Mouse (Mus musculus) embryonic stem cell, embryonic (primary cell): ENCODE results near the gene Rpl27a.

Experiments
- CTCF ChIA-PET, 4 experiments: fragments of 300-600 bp in 2 of 4; fragments of 350-600 bp in 2 of 4; sonication (Branson Sonifier 250); formaldehyde crosslinking; loops; one replicate each; lab custom pipeline; 2022; ENCODE audit warnings: inconsistent platforms in 2 of 4; lab: Charles Lee
- POLR2A ChIA-PET, 4 experiments: fragments of 300-600 bp in 2 of 4; fragments of 350-600 bp in 2 of 4; sonication (Branson Sonifier 250); formaldehyde crosslinking; loops; one replicate each; lab custom pipeline; 2022; ENCODE audit warnings: antibody characterized with exemption in 4 of 4, inconsistent platforms in 1 of 4; lab: Charles Lee

The Rpl27a gene

GRCm38 (mm10) chr7:109518838-109519696 is at the start of gene Rpl27a:
Gene Rpl27a (plus strand): TSS chr7:109519147.
- ChIA-PET POLR2A (interaction anchor here (0.6 to 23.6 kb wide), 310 partner anchors 8 to 1924 kb away, joined by 3 to 400 read pairs (median 4); partner anchors contain the start of genes Trim66 (in 4 of the 4), Akip1 (in 3 of the 4), Lmo1 (in 3 of the 4) and Nrip3 (in 3 of the 4)), CTCF (interaction anchor here in 2 of 4 experiments (0.5 to 1.2 kb wide), 5 partner anchors 9 to 380 kb away, joined by 3 to 5 read pairs (median 4); no protein-coding TSS in a partner anchor)

- POLR2A ChIA-PET = interaction anchor here in 3 of 4 experiments (0.6 to 1.8 kb wide), 6 partner anchors 10 to 48 kb away, joined by 3 to 7 read pairs (median 4); partner anchors contain the start of gene Rpl27a (in 2 of the 3)
- CTCF ChIA-PET = interaction anchor here in 1 of 4 experiments (0.6 kb wide), 1 partner anchor 332 kb away, joined by 6 read pairs; no protein-coding TSS in a partner anchor
Measured at GRCm38 (mm10) chr7:109470700-109471099, 48.2 kb upstream of the Rpl27a start.

- POLR2A ChIA-PET = interaction anchor here in 3 of 4 experiments (0.5 to 12.0 kb wide), 10 partner anchors 9 to 139 kb away, joined by 3 to 58 read pairs (median 4); partner anchors contain the start of gene Rpl27a (in 2 of the 3)
Measured at GRCm38 (mm10) chr7:109477926-109478325, 41.0 kb upstream of the Rpl27a start.

GRCm38 (mm10) chr7:109480765-109481197 is 38.2 kb upstream of the Rpl27a start:
- ChIA-PET CTCF (interaction anchor here in 2 of 4 experiments (0.6 to 2.4 kb wide), 4 partner anchors 13 to 395 kb away, joined by 3 to 8 read pairs (median 4); no protein-coding TSS in a partner anchor), POLR2A (interaction anchor here in 3 of 4 experiments (0.5 to 12.0 kb wide), 11 partner anchors 8 to 171 kb away, joined by 3 to 58 read pairs (median 4); partner anchors contain the start of gene Rpl27a (in 3 of the 3))

More at GRCm38 (mm10) chr7:109477926-109478325, 41.0 kb upstream of the Rpl27a start:
- CTCF ChIA-PET = no interaction called here

GRCm38 (mm10) chr7:109484221-109484620 is 34.7 kb upstream of the Rpl27a start:
- ChIA-PET POLR2A (interaction anchor here in 3 of 4 experiments (0.7 to 12.0 kb wide), 9 partner anchors 9 to 41 kb away, joined by 3 to 58 read pairs (median 5); partner anchors contain the start of genes Rpl27a (in 3 of the 3) and Trim66 (in 2 of the 3)), CTCF (interaction anchor here in 2 of 4 experiments (0.5 to 1.7 kb wide), 3 partner anchors 8 to 256 kb away, joined by 3 to 6 read pairs (median 5); no protein-coding TSS in a partner anchor)

- CTCF ChIA-PET = interaction anchor here in 3 of 4 experiments (0.6 to 1.8 kb wide), 7 partner anchors 9 to 354 kb away, joined by 3 to 5 read pairs (median 4); partner anchors contain the start of gene Rpl27a (in 1 of the 3)
- POLR2A ChIA-PET = interaction anchor here (0.9 to 5.4 kb wide), 21 partner anchors 8 to 451 kb away, joined by 3 to 57 read pairs (median 6); partner anchors contain the start of genes Rpl27a (in 3 of the 4) and Trim66 (in 2 of the 4)
Measured at GRCm38 (mm10) chr7:109492616-109493318, 26.2 kb upstream of the Rpl27a start.

GRCm38 (mm10) chr7:109493319-109494316 is 25.3 kb upstream of the Rpl27a start:
- CTCF ChIA-PET = interaction anchor here in 2 of 4 experiments (0.5 to 1.8 kb wide), 7 partner anchors 10 to 354 kb away, joined by 3 to 5 read pairs (median 4); partner anchors contain the start of gene Rpl27a (in 1 of the 2)
- POLR2A ChIA-PET = interaction anchor here (0.5 to 5.4 kb wide), 25 partner anchors 9 to 452 kb away, joined by 3 to 57 read pairs (median 5); partner anchors contain the start of genes Rpl27a (in 3 of the 4) and Trim66 (in 2 of the 4)

- POLR2A ChIA-PET = interaction anchor here in 3 of 4 experiments (0.6 to 6.3 kb wide), 9 partner anchors 10 to 475 kb away, joined by 3 to 43 read pairs (median 4); partner anchors contain the start of genes Rpl27a (in 2 of the 3), Trim66 (in 2 of the 3), Akip1 (in 1 of the 3) and St5 (in 1 of the 3)
- CTCF ChIA-PET = interaction anchor here in 1 of 4 experiments (0.6 kb wide), 1 partner anchor 292 kb away, joined by 6 read pairs; no protein-coding TSS in a partner anchor
Measured at GRCm38 (mm10) chr7:109497507-109497906, 21.4 kb upstream of the Rpl27a start.

GRCm38 (mm10) chr7:109507119-109507518 is 11.8 kb upstream of the Rpl27a start:
- ChIA-PET CTCF (interaction anchor here in 3 of 4 experiments (0.5 to 1.4 kb wide), 8 partner anchors 11 to 1913 kb away, joined by 3 to 5 read pairs (median 4); partner anchors contain the start of gene Rpl27a (in 1 of the 3)), POLR2A (interaction anchor here (0.6 to 12.5 kb wide), 30 partner anchors 9 to 741 kb away, joined by 3 to 379 read pairs (median 5); partner anchors contain the start of genes Rpl27a (in 4 of the 4), Akip1 (in 2 of the 4) and St5 (in 2 of the 4))

GRCm38 (mm10) chr7:109507572-109507971 is 11.4 kb upstream of the Rpl27a start:
- CTCF ChIA-PET = interaction anchor here in 2 of 4 experiments (0.6 to 1.4 kb wide), 7 partner anchors 10 to 1914 kb away, joined by 3 to 5 read pairs (median 4); partner anchors contain the start of gene Rpl27a (in 1 of the 2)
- POLR2A ChIA-PET = interaction anchor here (0.6 to 12.5 kb wide), 33 partner anchors 8 to 741 kb away, joined by 3 to 379 read pairs (median 4); partner anchors contain the start of genes Rpl27a (in 4 of the 4), Akip1 (in 2 of the 4) and St5 (in 2 of the 4)

- CTCF ChIA-PET = interaction anchor here in 2 of 4 experiments (0.6 to 1.3 kb wide), 4 partner anchors 10 to 1914 kb away, joined by 3 to 4 read pairs (median 3); no protein-coding TSS in a partner anchor
- POLR2A ChIA-PET = interaction anchor here (0.6 to 12.5 kb wide), 30 partner anchors 8 to 361 kb away, joined by 3 to 379 read pairs (median 5); partner anchors contain the start of genes Rpl27a (in 4 of the 4), Akip1 (in 1 of the 4) and St5 (in 1 of the 4)
Measured at GRCm38 (mm10) chr7:109508034-109508433, 10.9 kb upstream of the Rpl27a start, which contains the start of gene Trim66. Gene Trim66 (minus strand): TSS chr7:109508134.

- CTCF ChIA-PET = no interaction called here
- POLR2A ChIA-PET = interaction anchor here in 3 of 4 experiments (1.0 to 12.5 kb wide), 6 partner anchors 7 to 241 kb away, joined by 3 to 379 read pairs (median 6); partner anchors contain the start of gene Rpl27a (in 3 of the 3)
Measured at GRCm38 (mm10) chr7:109510799-109511198, 8.1 kb upstream of the Rpl27a start.

GRCm38 (mm10) chr7:109511838-109512237 is 7.1 kb upstream of the Rpl27a start:
- ChIA-PET CTCF (no interaction called here), POLR2A (interaction anchor here in 2 of 4 experiments (1.2 to 12.5 kb wide), 5 partner anchors 11 to 240 kb away, joined by 3 to 379 read pairs (median 3); partner anchors contain the start of gene Rpl27a (in 1 of the 2))

GRCm38 (mm10) chr7:109516500-109516899 is 2.4 kb upstream of the Rpl27a start:
- POLR2A ChIA-PET = interaction anchor here in 2 of 4 experiments (0.5 to 23.6 kb wide), 19 partner anchors 9 to 459 kb away, joined by 3 to 400 read pairs (median 51); partner anchors contain the start of genes Trim66 (in 2 of the 2), Akip1 (in 1 of the 2), Nrip3 (in 1 of the 2) and St5 (in 1 of the 2)
- CTCF ChIA-PET = interaction anchor here in 2 of 4 experiments (1.2 to 1.4 kb wide), 2 partner anchors 377 kb away, joined by 3 to 4 read pairs; no protein-coding TSS in a partner anchor
